Mouse (Mus musculus): ENCODE data around the gene Tnfrsf25.

- no peak for TF ChIP-seq CTCF (IDR thresholded peaks at IDR 0.05; ENCODE audit: control insufficient read depth, insufficient read depth, insufficient read length)
- no peak for TF ChIP-seq MYOG (IDR thresholded peaks at IDR 0.05; ENCODE audit: control insufficient read depth, extremely low read depth, insufficient read length)
- no peak for TF ChIP-seq USF1 (IDR thresholded peaks at IDR 0.05; ENCODE audit: low read depth)
These were observed 31.1 kb upstream of the Tnfrsf25 start for GRCm38 (mm10) chr4:152084616-152085015.

All from C2C12 (cell line).